Mouse (Mus musculus): ENCODE measurements around the gene Gria1.

Gene Gria1

DNA sequence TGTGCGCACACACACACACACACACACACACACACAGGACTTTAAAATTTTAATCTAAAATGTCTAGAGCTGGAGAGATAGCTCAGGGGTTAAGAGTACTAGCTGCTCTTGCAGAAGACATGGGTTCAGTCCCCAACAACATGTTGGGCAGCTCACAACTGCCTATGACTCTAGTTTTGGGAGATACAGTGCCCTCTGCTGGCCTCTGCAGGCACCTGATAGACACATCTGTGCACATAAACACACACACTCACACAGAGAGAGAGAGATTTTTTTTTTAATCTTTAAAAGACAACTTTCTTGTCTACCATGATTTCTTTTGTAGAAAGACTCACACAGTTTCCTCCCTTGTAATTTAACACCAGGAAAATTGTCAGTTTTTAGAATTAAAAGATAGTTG, 292.4 kb downstream of the Gria1 start:
- no peak for DNase-seq

DNA sequence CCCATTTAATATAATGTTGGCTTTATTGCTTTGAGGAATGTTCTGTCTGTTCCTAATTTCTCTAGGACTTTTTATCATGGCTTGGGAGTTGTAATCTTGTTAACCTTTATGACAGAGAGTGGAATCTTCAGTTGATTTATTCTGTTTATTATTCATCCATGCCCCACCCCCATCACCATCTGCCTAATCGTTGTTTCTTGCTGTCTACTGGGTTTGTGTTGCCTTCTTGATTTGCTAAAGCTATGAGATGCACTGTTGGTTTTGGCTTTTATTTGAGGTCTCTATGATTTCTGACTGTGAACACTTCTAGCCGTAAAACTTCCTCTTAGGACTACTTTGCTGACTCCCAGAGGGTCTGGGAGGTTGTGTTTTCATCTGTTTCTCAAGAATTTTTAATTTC, 294.9 kb downstream of the Gria1 start:
- no peak for DNase-seq

DNA sequence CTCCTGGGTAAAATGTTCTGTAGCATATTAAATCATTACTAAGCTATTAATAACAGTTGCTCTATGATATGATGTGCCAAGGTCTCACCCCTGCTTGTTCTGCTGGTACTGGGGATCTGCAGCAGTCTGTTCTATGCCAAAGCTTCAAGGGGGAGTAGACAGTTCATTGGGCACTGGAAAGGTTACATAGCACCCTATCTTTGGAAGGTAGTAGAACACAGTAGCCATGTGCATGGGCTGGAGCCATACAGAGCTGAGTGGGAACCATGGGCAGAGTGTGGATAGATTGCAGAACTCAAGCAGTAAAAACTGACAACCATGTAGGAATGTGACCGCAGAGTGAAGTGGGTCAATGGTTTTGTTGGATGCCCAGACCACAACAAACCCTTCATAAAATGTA, 295.7 kb downstream of the Gria1 start:
- DNase-seq = no peak

GRCm38 (mm10) chr11:57317063-57317462, 305.9 kb downstream of the Gria1 start:
- DNase-seq = no peak

- DNase-seq = no peak
Observed at GRCm38 (mm10) chr11:57317478-57317877, 306.3 kb downstream of the Gria1 start.

- no peak for DNase-seq
Observed at GRCm38 (mm10) chr11:57319374-57319773, 308.2 kb downstream of the Gria1 start.

DNA sequence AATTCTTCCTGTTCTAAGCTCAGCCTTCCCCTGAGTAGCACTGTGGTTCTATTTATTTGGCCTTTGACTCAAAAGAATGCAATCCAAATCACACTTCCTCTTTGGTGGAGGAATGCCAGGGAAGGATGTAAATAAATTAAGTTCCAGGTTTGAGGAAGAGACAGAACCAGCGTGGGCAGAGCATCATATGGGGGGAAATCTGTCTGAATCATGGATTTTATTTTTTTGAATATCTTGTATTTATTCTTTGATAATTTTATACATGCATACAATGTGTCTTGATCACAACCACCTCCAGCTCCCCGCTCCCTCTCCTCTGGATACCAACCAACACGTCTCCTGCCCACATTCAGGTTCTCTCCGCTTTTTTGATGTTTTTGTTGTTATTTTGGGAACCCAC, 312.9 kb downstream of the Gria1 start:
- DNase-seq = no peak

Measured in right cerebral cortex, postnatal 4 days (tissue).